Mouse (Mus musculus) urinary bladder, adult 2 months (tissue): ENCODE measurements around the gene Oscp1. TPM values are rescaled to one million over a fixed set of nuclear protein-coding genes. Genes with fewer than 3 reads are reported as not detected.

Experiments
- DNase-seq: peaks from one replicate; pipeline ENCODE4 v3.0.0; 2022; ENCODE audit warnings: low spot score
- polyA plus RNA-seq: library from polyadenylated mRNA; depleted of rRNA; stranded (reverse); fragments of >200 nt; gene quantifications from 2 replicates; pipeline ENCODE4 v1.2.3, GENCODE M21; 2012

The Oscp1 gene
- polyA plus RNA-seq, 1 experiment = 1.2 TPM

GRCm38 (mm10) chr4:126110374-126111152 is 52.2 kb downstream of the Oscp1 start:
- DNase-seq = peak; percentile 72

GRCm38 (mm10) chr4:126111153-126111549 is 52.8 kb downstream of the Oscp1 start:
- no peak for DNase-seq

DNA sequence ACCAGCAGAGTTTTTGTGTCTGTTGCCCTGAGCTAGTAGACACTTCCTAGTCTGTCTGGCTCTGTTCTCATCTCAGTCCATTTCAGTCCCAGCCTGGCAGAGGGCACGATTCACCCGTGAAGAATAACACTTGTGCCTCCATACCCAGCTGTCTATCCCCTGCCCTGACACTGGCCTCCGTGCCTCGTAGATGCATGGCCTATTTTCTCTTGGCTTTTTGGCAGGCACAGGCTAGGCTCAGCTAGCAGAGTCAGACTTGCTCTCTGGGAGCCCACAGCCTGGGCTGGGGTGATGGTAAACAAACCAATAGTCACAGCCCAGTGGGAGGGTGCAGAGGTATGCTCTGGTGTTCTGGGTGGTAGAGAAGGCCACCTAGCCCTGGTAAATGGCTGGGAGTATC is 54.9 kb downstream of the Oscp1 start:
- no peak for DNase-seq

- peak; percentile 55 for DNase-seq
Observed at GRCm38 (mm10) chr4:126113943-126114342, 55.6 kb downstream of the Oscp1 start.

DNA sequence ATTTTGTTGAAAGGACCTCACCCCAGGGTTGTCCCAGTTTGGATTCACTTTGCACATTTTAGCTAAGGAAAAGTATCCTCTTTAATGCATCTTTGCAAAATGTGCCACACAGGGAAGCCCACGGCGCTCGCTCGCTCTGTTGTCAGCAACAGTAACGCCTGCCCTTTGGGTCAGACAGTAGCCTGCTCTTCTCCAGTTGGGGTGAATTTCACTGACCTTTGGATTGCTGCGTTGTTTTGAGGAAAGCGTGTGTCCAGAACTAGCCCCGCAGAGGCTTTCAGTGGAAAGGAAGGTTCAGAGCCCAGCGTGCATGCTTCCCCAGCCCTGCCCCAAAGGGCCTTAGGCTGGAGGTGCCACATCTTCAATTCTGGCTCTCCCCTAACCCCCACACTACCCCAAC is 57.0 kb downstream of the Oscp1 start:
- no peak for DNase-seq

GRCm38 (mm10) chr4:126115871-126116521 is 57.6 kb downstream of the Oscp1 start:
- no peak for DNase-seq

- no peak for DNase-seq
Observed at GRCm38 (mm10) chr4:126117116-126117515, 58.8 kb downstream of the Oscp1 start.

DNA sequence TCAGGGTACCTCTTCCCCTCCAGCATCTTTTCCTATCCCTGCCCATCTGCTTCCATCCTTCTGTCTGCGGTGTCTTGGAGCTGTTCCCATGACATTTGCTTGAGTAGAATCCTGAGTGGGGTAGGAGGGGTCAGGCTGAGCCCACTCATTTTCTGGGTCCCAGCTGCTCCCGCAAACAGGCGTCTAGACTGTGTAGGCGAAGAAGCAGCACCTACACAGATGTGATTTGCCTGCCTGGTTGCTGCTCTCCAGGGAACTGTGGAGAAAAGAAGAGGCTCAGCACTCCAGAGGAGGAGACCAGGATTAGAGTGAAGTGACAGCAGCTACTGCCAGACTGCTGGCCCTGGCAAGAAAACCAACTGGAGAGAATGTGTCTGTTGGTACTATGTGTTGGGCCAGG is 60.3 kb downstream of the Oscp1 start:
- DNase-seq = no peak

GRCm38 (mm10) chr4:126119051-126119450 is 60.7 kb downstream of the Oscp1 start:
- no peak for DNase-seq

GRCm38 (mm10) chr4:126120052-126120451 is 61.7 kb downstream of the Oscp1 start:
- DNase-seq = no peak

DNA sequence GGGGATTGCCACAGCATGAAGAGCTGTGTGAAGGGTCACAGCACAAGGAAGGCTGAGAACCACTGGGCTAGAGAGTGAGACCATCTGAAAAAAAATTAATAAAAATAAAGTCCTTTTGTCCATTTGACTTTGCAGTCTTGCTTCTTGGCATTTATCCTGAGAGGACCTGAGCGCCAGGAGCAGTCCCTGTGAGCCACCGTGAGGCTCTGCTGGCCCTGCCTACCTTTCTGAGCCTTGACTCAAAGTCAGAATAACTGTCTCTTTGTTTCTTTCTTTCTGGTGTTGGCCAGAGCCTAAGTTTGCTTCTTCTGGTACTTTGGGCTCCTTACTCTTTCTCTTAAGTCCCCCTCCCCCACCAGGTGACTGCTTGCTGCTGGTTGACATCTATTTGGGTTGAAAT is 62.1 kb downstream of the Oscp1 start:
- no peak for DNase-seq

DNA sequence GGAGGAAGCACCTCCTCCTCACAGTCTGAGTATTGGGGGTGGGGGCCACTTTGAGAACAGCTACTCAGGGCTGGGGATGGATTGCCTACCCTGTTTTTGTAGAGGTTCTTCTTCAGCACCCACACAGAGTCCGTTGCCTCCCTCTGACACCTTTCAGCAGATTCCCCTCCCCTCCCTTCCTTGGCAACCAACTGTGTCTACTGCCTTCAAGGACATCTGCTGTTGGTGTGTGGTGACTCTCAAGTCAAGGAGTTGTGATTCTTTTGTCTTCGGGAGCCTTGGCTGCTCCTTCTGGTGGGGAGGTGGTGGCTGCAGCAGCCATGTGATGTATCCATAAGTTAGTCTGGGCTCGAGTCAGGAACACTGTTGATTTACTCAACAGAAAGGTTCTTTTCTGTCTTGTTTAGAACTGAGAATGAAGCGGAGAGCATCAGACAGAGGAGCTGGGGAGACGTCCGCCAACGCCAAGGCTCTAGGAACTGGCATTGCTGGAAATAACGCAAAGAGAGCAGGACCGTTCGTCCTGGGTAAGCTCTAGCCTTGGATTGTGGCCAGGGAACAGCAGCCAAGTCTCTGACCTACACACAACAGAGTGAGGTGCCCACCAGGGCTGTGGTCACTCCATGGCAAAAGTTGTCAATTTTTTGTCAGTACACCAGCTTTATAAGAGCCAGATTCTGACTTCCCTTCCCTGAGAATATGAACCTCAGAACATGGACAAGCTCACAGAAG is 65.1 kb downstream of the Oscp1 start:
- DNase-seq = no peak

DNA sequence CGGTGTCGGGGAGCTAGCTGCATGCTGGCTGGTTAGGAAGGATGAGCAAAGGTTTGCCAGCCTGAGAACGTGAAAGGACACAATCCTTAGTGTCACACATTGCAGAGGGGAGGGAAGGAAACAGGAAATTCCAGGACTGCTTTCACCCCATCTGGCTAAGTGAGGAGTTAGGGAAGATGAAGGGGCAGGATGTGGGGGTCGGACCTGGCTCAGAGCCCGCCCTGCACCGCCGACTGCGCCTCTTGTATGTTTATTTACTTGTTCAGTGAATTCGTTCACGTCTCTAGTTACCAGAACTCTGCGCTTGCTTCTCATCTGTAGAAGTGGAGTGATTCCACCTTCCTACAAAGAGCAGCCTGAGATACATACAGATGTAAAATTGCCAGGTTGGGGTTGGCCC is 72.1 kb downstream of the Oscp1 start:
- no peak for DNase-seq

GRCm38 (mm10) chr4:126131290-126132121 is 73.1 kb downstream of the Oscp1 start:
- DNase-seq = no peak

DNA sequence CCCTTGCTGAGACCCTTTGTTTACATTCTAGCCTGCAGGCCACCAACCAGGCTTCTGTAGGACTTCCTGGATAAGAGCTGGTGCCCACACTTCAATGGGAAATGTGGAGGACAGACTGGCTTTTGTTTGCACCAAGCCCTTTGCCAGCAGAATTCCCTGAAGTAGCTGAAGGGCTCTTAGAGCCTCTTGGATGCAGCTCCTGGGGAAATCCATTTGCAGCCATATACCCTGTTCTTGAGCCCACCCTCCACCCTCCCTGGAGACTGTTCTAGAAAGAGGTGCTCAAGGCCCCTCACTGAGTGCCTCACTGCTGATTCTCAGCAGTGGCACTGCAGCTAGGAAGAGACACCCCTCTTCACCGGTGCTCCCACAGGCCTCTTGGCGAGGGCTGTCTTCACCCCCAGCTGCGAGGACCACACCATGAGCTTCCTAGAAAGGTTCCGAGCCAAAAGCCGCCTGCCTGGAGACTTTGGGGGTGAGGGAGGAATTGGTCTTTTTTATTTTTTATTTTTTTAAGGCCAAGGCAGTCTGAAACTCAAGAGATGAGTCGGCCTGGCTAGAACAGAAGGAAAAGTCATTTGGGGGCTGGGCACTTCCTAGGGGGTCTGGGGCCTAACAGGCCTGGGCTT is 74.4 kb downstream of the Oscp1 start:
- DNase-seq = no peak

DNA sequence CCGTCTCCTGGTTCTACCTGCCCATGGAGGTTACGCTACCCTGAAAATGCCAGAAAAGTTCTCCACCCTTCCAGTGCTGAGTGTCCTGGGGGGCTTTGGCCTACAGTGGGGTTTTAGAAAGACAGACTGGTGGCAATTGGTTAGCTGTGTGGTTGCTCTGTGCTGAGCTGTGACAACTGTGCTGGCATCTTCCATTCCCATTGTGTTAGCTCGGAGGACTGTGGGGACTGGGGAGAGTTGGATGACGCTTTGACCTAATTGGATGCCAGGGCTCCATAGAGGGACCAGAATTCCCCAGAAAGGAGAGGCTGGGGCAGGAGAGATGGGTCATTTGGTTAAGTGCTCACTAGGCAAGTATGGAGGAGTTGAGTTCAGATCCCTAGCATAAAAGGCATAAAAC is 75.9 kb downstream of the Oscp1 start:
- no peak for DNase-seq

DNA sequence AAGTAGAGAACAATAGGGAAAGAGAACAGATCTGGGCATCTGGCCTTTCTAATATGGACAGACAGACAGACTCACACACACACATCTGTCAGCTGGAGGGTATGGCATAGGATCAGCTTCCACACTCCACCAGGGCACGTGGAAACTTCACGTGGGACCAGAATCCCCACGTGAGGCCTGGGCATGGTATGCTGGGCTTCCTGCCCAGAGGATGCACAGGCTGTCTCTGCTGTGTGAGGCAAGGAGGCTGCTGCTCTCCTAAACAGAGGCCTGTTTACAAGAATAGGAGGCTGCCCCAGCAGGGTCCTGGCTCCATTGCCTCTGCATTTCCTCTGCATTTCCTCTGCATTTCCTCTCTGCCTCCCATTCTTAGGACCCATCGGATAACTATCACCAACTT is 76.3 kb downstream of the Oscp1 start:
- DNase-seq = no peak

GRCm38 (mm10) chr4:126137773-126138172 is 79.4 kb downstream of the Oscp1 start:
- no peak for DNase-seq

- no peak for DNase-seq
Observed at GRCm38 (mm10) chr4:126141021-126141420, 82.7 kb downstream of the Oscp1 start.
